Mouse (Mus musculus): ENCODE data around the gene Psmb5. TPM values are rescaled to one million over a fixed set of nuclear protein-coding genes. Genes with fewer than 3 reads are reported as not detected.
A peak's percentile ranks its signal among the peaks of the same experiment; 100 is the strongest.

Psmb5 gene
- polyA plus RNA-seq, 1 experiment from 2014 or later: 414 TPM

- Histone ChIP-seq H3K4me2 (ENCODE audit: low read depth, low read length, severe bottlenecking) (peak overlapping the region; percentile 85), H3K9ac (ENCODE audit: low read length) (peak overlapping the region; percentile 95), H3K9me3 (ENCODE audit: control insufficient read depth, low read length) (no peaks in the 10 kb centered on the region), H3K27me3 (ENCODE audit: control insufficient read depth, insufficient read depth, low read length) (no peaks in the 10 kb centered on the region), H3K4me1 (replicated peaks; ENCODE audit: control insufficient read depth, insufficient read depth, low read length) (peaks cover 29% of the 10 kb centered on the region), H3K36me3 (ENCODE audit: control insufficient read depth, insufficient read depth, low read length) (no peaks in the 10 kb centered on the region), H3K4me3 (ENCODE audit: low read depth, low read length) (peak overlapping the region; percentile 91), H3K27ac (ENCODE audit: low read depth, low read length) (peak overlapping the region; percentile 83)
- peak; percentile 77 for DNase-seq (ENCODE audit: low spot score)
- under 1% methylated on average over 77 of the region's 84 CpGs for WGBS
- no peak for ATAC-seq (replicated peaks; ENCODE audit: low FRiP score)
These were observed 41.4 kb downstream of the Psmb5 start for GRCm38 (mm10) chr14:54576241-54577088.

GRCm38 (mm10) chr14:54575631-54576030 is 42.2 kb downstream of the Psmb5 start:
- ATAC-seq (replicated peaks; ENCODE audit: low FRiP score) (0 out of 2 replicates have a peak, but pooled peaks have one; percentile 4), DNase-seq (ENCODE audit: low spot score) (peak; percentile 92)
- H3K4me1 ChIP-seq (replicated peaks; ENCODE audit: control insufficient read depth, insufficient read depth, low read length): peaks cover 29% of the 10 kb centered on the region
- H3K9me3 ChIP-seq (ENCODE audit: control insufficient read depth, low read length): no peaks in the 10 kb centered on the region
- H3K9ac ChIP-seq (ENCODE audit: low read length): peak overlapping the region; percentile 95
- H3K36me3 ChIP-seq (ENCODE audit: control insufficient read depth, insufficient read depth, low read length): no peaks in the 10 kb centered on the region; the same call in 1 of the 2 replicates
- H3K27ac ChIP-seq (ENCODE audit: low read depth, low read length): peak overlapping the region; percentile 34; the same call in 1 of the 2 replicates
- H3K27me3 ChIP-seq (ENCODE audit: control insufficient read depth, insufficient read depth, low read length): no peaks in the 10 kb centered on the region
- peak overlapping the region; percentile 85 for H3K4me2 ChIP-seq (ENCODE audit: low read depth, low read length, severe bottlenecking)
- H3K4me3 ChIP-seq (ENCODE audit: low read depth, low read length): peak overlapping the region; percentile 91
- 1% methylated on average over 36 of the region's 39 CpGs for WGBS

DNA sequence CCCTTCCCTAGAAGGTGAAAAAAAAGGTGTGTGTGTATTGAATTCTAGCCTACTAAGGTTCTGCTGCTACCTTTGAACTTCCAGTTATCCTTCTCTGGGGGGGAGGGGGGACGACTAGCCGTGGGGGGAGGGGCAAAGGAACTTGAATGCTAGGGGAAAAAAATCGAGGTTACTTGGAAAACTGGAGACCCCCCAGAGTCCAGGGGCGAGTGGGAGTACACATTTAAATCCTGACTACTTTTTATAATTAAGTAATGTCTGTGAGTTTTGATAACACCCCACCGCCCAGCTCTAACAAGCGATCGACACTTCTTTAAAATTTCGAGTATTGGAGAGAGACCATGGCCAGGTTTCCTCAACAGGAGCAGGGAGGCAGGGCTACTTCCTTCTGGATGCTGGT is 42.8 kb downstream of the Psmb5 start:
- no peaks in the 10 kb centered on the region for H3K9me3 ChIP-seq (ENCODE audit: control insufficient read depth, low read length)
- peaks cover 29% of the 10 kb centered on the region for H3K4me1 ChIP-seq (replicated peaks; ENCODE audit: control insufficient read depth, insufficient read depth, low read length)
- DNase-seq (ENCODE audit: low spot score) (peak; percentile 51), ATAC-seq (replicated peaks; ENCODE audit: low FRiP score) (no peak)
- peak overlapping the region; percentile 91 for H3K4me3 ChIP-seq (ENCODE audit: low read depth, low read length)
- H3K9ac ChIP-seq (ENCODE audit: low read length): peak overlapping the region; percentile 95
- peak overlapping the region; percentile 85 for H3K4me2 ChIP-seq (ENCODE audit: low read depth, low read length, severe bottlenecking)
- H3K36me3 ChIP-seq (ENCODE audit: control insufficient read depth, insufficient read depth, low read length): no peaks in the 10 kb centered on the region; the same call in 1 of the 2 replicates
- peak overlapping the region; percentile 0; the same call in 1 of the 2 replicates for H3K27ac ChIP-seq (ENCODE audit: low read depth, low read length)
- H3K27me3 ChIP-seq (ENCODE audit: control insufficient read depth, insufficient read depth, low read length): no peaks in the 10 kb centered on the region
- WGBS: 0% methylated on average over 8 of the region's 8 CpGs

DNA sequence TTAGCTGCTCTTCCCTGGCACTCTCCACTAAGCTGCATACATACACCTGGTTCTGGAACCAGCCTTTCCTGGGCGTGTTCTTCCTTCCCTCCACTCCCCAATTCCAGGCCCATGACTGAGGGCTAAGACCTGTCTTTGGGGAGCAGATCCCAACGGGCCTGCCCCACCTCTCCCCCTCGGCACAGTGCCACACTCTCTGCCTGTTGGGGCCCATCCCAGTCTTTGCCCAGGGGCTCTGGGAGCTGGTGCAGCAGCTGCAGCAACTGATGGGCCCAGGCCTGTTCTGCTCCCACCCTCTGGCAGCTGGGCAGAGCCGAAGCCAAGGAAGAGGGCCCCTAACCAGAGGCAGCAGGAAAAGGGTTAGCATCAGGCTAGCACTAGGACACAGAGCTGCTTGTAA is 43.6 kb downstream of the Psmb5 start:
- Histone ChIP-seq H3K4me3 (ENCODE audit: low read depth, low read length) (peak overlapping the region; percentile 91), H3K9ac (ENCODE audit: low read length) (peak overlapping the region; percentile 95), H3K27ac (ENCODE audit: low read depth, low read length) (peak overlapping the region; percentile 28), H3K9me3 (ENCODE audit: control insufficient read depth, low read length) (no peaks in the 10 kb centered on the region), H3K4me1 (replicated peaks; ENCODE audit: control insufficient read depth, insufficient read depth, low read length) (peaks cover 32% of the 10 kb centered on the region), H3K27me3 (ENCODE audit: control insufficient read depth, insufficient read depth, low read length) (no peaks in the 10 kb centered on the region), H3K36me3 (ENCODE audit: control insufficient read depth, insufficient read depth, low read length) (no peaks in the 10 kb centered on the region; the same call in 1 of the 2 replicates), H3K4me2 (ENCODE audit: low read depth, low read length, severe bottlenecking) (peak overlapping the region; percentile 85)
- no peak for ATAC-seq (replicated peaks; ENCODE audit: low FRiP score)
- WGBS: 6% methylated on average over 4 of the region's 4 CpGs
- peak; percentile 60 for DNase-seq (ENCODE audit: low spot score)

DNA sequence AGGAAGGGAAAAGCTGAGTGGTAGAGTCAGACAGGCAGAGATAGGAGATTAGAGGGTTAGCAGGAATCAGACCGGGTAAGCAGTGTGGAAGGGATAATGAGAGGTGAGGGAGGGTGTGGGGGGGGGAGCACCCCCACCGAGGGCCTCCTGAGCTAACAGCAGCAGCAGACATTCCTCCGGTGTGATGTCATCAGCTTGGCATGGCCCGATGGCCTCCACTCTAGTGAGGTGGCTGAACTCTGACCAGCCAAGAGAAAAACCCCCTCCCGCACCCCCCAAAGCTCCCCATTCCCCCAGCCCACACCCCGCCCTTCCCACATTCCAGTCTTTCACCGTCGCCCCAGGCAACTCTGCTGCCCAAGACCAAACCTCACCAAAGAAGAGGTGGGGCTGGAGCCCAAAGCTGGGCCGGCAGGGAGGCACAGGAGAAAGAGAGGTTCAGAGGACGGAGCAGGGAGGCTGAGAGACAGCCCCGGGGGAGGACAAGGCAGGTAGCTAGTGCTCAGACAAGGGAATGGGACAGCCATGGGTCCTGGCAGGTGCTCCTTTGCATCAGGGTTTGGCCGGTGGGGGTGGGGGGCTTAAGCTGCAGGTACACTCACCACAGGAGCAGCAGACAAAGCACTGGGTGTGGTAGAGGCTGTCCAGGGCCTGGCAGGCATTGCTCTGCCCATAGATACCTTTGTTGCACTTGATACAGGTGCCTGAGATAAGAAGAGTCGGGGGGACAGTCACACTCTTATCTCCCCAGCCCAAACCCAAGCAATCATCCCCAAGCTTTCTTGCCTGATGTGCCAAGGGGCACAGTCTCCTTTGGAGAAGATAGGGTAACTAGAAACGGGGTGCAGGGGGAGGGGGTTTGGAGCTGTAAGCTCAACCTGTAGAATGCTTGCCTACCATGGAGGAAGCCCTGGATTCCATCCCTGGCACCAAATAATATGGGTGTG is 44.8 kb downstream of the Psmb5 start:
- WGBS: 2% methylated on average over 14 of the region's 14 CpGs

GRCm38 (mm10) chr14:54572122-54572521 is 45.7 kb downstream of the Psmb5 start:
- peaks cover 32% of the 10 kb centered on the region for H3K4me1 ChIP-seq (replicated peaks; ENCODE audit: control insufficient read depth, insufficient read depth, low read length)
- 46% methylated on average over 4 of the region's 4 CpGs for whole genome bisulfite sequencing
- H3K4me2 ChIP-seq (ENCODE audit: low read depth, low read length, severe bottlenecking): peak overlapping the region; percentile 85; the same call in 1 of the 2 replicates
- ATAC-seq (replicated peaks; ENCODE audit: low FRiP score): no peak
- H3K27me3 ChIP-seq (ENCODE audit: control insufficient read depth, insufficient read depth, low read length): no peaks in the 10 kb centered on the region
- peak overlapping the region; percentile 83 for H3K27ac ChIP-seq (ENCODE audit: low read depth, low read length)
- no peaks in the 10 kb centered on the region for H3K9me3 ChIP-seq (ENCODE audit: control insufficient read depth, low read length)
- H3K9ac ChIP-seq (ENCODE audit: low read length): peak overlapping the region; percentile 13
- no peak overlapping the region; the same call in 1 of the 2 replicates for H3K4me3 ChIP-seq (ENCODE audit: low read depth, low read length)
- peaks cover 3% of the 10 kb centered on the region; the same call in 1 of the 2 replicates for H3K36me3 ChIP-seq (ENCODE audit: control insufficient read depth, insufficient read depth, low read length)
- DNase-seq (ENCODE audit: low spot score): no peak

More for the DNA sequence above, 44.8 kb downstream of the Psmb5 start:
- H3K9me3 ChIP-seq (ENCODE audit: control insufficient read depth, low read length): no peaks in the 10 kb centered on the region
- DNase-seq (ENCODE audit: low spot score) (peak; percentile 93), ATAC-seq (replicated peaks; ENCODE audit: low FRiP score) (peak; percentile 67)
- no peaks in the 10 kb centered on the region; the same call in 1 of the 2 replicates for H3K36me3 ChIP-seq (ENCODE audit: control insufficient read depth, insufficient read depth, low read length)
- peak overlapping the region; percentile 95 for H3K9ac ChIP-seq (ENCODE audit: low read length)
- peak overlapping the region; percentile 83 for H3K27ac ChIP-seq (ENCODE audit: low read depth, low read length)
- H3K27me3 ChIP-seq (ENCODE audit: control insufficient read depth, insufficient read depth, low read length): no peaks in the 10 kb centered on the region
- peaks cover 32% of the 10 kb centered on the region for H3K4me1 ChIP-seq (replicated peaks; ENCODE audit: control insufficient read depth, insufficient read depth, low read length)
- H3K4me2 ChIP-seq (ENCODE audit: low read depth, low read length, severe bottlenecking): peak overlapping the region; percentile 85
- H3K4me3 ChIP-seq (ENCODE audit: low read depth, low read length): peak overlapping the region; percentile 91

GRCm38 (mm10) chr14:54569451-54570392 is 48.1 kb downstream of the Psmb5 start:
- no peak overlapping the region for H3K4me3 ChIP-seq (ENCODE audit: low read depth, low read length)
- no peak overlapping the region; the same call in 1 of the 2 replicates for H3K9ac ChIP-seq (ENCODE audit: low read length)
- ATAC-seq (replicated peaks; ENCODE audit: low FRiP score) (no peak), DNase-seq (ENCODE audit: low spot score) (peak; percentile 58)
- H3K4me1 ChIP-seq (replicated peaks; ENCODE audit: control insufficient read depth, insufficient read depth, low read length): peaks cover 28% of the 10 kb centered on the region
- WGBS: 56% methylated on average over 17 of the region's 17 CpGs
- no peaks in the 10 kb centered on the region for H3K27me3 ChIP-seq (ENCODE audit: control insufficient read depth, insufficient read depth, low read length)
- H3K9me3 ChIP-seq (ENCODE audit: control insufficient read depth, low read length): no peaks in the 10 kb centered on the region
- 0 out of 2 replicates have a peak overlapping the region, but pooled peaks have one; percentile 41 for H3K27ac ChIP-seq (ENCODE audit: low read depth, low read length)
- H3K36me3 ChIP-seq (ENCODE audit: control insufficient read depth, insufficient read depth, low read length): peaks cover 3% of the 10 kb centered on the region; the same call in 1 of the 2 replicates
- no peak overlapping the region for H3K4me2 ChIP-seq (ENCODE audit: low read depth, low read length, severe bottlenecking)

Measured in forebrain, embryonic 11.5 days (tissue).